Mouse (Mus musculus) natural killer cell, adult 2 months (primary cell): ENCODE results near the gene Ccl8.

Experiments
- DNase-seq, 2 experiments: peaks; one replicate each; pipeline ENCODE4 v3.0.0; 2022; ENCODE audit warnings: low spot score in 2 of 2

Ccl8 gene

GRCm38 (mm10) chr11:82114885-82115284 is at the start of gene Ccl8:
Gene Ccl8 (plus strand): TSS chr11:82115185.
- DNase-seq: no peak

DNA sequence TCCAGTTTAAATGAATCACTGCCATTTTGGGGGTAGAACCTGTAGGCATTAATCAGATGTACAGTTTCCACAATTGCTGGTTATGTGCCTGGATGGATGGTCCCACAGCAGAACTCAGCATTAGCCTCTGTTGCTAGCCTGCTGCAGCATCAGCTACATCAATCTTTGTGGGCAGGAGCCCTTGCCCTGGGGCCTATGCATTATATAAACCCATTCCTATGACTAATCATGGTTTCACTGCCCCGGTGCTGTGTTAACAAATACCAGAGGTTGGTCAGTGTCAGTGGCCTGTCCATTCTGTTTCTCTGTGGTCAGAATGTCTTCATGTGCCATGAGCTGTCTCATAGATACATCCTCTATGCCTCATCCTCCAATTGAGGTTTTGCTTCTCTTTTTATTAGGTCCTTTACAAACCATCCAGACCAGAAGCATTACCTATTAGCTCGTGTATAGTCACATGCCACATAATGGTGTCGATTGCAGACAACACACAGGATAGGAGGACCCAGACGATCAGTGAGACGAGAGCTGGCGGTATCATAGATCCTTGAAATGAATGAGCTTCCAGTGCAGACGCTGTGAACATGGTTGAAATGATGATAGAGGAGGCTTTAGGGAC is 47.9 kb upstream of the Ccl8 start:
- no peak for DNase-seq

DNA sequence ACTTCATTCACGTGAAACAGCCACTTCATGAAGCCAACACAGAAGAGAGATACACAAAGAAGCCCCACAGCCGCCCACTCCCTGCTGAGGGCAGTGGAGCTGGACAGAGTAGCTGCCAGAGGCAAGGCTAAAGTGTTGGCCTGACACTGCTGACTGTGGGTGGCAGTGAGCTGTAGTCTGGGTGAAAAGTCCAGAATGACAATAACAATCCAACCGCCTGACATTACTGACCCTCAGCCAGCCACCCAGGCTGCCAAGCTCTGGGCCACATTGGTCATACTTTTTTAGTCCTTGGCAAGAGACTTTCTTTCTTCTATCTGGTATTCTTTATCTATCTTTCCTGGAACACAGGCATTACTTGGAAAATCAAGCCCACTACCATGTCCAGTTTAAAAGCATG is 43.9 kb upstream of the Ccl8 start:
- no peak for DNase-seq

DNA sequence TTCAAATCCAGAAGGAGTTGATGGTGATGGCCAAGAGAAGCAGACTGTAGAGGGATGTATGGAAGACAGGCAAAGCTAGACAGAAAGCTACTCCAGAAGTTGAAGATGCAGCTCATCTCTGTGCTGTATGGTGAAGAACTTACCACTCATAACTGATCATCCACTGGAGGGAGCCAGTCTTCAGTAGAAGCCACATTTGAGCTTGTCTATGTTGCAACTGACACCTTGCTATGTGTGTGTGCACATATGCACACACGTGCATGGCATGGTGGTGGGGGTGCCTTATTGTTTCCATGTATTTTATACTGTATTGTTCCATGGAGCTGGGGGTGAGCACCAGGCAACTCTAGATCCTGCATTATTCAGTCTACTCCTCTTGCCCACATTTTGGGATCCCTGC is 42.6 kb upstream of the Ccl8 start:
- DNase-seq: no peak

GRCm38 (mm10) chr11:82072984-82073383 is 42.0 kb upstream of the Ccl8 start:
- no peak for DNase-seq

DNA sequence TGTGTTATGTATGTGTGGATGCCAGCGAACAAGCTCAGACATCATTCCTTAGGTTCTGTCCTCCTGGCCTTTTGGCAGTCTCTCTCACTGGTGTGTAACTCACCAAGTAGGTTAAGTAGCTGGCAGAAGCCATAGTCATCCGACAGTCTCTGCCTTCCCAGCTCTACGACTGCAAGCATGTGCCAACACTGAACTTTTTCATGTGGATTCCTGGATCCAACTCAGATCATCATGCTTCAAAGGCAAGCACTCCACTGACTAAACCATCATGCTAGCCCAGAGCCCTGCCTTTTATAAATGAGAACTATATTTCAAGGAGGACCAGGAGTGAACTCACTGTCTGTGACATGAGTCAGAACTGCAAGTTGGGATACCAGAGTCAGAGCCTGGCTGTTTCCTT is 41.3 kb upstream of the Ccl8 start:
- no peak for DNase-seq

- no peak for DNase-seq
Measured at GRCm38 (mm10) chr11:82077031-82077430, 38.0 kb upstream of the Ccl8 start.

DNA sequence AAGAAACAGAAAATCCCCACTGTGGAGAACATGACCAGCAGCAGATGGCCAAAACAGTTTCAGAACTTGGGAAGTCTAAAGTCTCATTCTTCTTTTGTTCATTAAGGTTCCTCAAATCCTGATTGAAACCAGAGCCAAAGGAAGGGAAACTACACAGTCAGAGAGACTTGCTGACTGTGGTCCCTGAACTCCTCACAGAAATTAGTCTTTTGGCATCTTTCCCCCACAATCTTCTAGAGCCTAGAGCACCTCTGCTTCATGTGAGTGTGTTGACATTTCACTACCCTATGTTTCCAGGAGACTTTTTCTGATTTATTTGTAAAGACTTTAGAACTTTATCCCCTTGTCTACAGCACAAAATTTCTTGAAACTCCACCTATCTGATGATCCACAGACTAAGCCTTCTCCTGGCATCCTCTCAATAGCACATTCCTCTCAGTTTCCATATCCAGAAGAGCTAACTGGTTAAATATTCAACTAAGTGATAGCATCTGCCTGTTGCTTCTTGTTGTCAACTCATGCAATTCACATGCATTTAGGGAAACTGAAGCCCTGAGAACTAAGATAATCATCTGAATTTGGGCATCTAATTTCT is 36.8 kb upstream of the Ccl8 start:
- no peak for DNase-seq

GRCm38 (mm10) chr11:82080865-82081264 is 34.1 kb upstream of the Ccl8 start:
- DNase-seq: no peak

DNA sequence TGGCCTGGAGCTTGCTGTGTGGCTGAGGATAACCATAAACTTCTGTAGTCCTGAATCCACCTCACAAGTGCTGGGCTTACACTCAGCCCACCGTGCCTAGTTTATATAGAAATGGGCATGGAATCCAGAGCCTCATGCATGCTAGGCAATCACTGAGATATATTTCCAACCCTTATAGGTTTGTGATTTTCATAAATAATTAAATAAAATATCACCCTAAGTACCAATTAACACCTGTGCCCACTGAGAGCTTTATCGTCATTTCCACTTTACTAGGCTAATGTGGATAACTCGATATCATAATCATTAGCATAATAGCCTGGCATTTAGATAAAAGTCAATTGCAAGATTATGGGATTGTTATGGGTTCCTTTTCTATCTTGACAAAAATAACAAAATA is 30.6 kb upstream of the Ccl8 start:
- no peak for DNase-seq

- no peak for DNase-seq
Measured at GRCm38 (mm10) chr11:82099511-82100323, 15.3 kb upstream of the Ccl8 start.

DNA sequence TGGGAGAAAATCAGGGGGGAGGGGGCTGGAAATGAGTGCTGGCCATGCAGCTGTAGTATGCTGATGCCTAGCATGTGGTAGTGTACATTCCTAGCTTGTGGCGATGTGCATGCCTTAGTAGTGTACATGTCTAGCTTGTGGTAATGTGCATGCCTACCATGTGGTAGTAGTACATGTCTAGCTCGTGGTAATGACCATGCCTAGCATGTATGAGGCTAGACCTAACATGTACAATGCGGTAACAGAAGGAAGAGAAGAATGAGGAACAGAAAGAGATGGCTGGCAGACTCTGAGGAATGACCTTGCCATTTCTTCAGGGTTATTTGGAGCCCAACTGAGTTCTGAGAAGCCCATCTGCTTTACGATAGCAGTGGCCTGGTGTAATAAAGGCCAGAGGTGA is 13.9 kb upstream of the Ccl8 start:
- no peak for DNase-seq

DNA sequence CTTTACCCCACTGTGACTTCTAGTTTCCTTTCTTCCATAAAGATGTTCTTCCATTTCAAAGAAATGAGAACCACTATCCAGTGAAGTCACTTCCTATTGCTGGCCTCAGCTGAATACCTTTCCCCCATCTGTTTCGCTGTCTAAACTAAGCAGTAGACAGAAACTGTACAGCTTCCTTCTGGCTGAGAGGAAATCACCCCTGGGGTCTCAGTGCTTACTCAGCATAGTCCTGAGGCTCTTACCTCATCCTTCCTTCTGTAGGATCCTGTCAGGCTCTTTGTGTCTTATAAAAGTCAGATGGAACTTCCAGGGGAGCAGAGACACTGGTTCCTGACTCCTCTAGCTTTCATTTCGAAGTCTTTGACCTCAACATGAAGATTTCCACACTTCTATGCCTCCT is 13.5 kb upstream of the Ccl8 start, which contains the start of gene Ccl12:
TSS of gene Ccl12 (plus strand) at position 317 of the 400 bp plus-strand sequence.
- DNase-seq: no peak

DNA sequence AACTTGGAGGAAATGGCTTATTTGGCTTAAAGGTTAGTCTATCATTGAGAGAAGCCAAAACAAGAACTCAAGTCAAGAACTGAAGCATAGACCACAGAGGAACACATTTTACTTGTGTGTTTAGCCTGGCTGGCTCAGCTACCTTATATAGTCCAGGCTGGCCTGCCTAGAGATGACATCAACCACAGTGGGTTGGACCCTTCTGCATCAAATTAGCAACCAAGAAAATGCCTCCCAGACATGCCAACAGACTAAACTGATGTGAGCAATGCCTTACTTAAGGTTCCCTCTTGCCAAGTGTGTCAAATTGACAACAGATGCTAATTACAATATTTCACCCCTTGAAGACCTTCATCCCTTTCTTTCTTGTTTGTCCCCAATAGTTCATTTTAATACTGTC is 5.4 kb upstream of the Ccl8 start:
- DNase-seq: no peak

- no peak for DNase-seq
Measured at GRCm38 (mm10) chr11:82110372-82111248, 4.4 kb upstream of the Ccl8 start.

DNA sequence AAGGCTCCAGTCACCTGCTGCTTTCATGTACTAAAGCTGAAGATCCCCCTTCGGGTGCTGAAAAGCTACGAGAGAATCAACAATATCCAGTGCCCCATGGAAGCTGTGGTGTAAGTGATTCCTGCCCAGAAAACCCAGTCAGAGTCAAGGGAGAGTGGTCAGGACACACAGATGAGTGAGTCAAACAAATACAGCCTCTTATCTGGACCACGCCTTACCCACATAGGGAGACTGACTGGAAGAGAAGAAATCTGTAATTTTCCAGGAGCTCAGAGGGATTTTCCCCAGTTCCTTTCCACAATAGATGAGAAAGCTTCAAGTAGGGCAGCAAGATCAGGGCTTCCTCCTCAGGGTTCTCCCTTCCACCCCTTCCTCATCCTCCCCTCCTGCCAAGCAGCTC is 1.1 kb downstream of the Ccl8 start:
- DNase-seq: no peak

DNA sequence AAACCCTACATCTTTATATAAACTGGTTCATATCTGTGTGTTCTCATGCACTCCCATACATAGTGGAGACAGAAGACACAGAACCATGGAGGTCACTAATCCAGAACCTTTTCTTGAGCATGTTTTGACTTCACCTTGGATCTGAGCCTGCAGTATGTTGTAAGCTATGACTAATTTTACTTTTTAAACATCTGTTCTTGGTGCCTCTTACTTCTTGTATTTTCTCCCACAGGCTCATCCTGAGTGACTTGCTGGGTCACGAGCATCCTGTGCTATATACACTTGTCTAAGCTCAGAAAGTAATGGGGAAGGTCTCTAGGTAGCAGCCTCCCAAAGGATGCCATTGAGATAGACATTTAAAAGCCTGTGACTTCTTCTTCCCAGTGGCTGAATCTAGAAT is 18.0 kb downstream of the Ccl8 start:
- DNase-seq: no peak

DNA sequence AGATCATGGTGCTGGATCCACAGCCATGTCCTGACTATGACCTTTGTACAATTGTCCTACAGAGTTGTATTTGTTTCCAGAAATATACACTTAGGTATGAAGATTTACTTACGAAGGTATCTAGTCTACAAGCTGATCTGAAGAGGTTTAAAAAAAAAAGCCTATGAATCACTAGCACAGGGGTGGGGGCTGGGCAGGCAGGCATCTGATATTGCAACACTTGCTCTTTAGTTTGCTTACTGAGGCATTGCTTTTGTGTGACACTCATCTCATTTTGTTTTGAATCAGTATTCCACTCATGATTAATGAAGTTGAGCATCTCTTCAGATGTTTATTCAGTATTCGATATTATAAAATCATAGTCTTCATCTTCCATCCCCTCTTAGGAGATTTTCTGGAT is 21.2 kb downstream of the Ccl8 start:
- DNase-seq: no peak

DNA sequence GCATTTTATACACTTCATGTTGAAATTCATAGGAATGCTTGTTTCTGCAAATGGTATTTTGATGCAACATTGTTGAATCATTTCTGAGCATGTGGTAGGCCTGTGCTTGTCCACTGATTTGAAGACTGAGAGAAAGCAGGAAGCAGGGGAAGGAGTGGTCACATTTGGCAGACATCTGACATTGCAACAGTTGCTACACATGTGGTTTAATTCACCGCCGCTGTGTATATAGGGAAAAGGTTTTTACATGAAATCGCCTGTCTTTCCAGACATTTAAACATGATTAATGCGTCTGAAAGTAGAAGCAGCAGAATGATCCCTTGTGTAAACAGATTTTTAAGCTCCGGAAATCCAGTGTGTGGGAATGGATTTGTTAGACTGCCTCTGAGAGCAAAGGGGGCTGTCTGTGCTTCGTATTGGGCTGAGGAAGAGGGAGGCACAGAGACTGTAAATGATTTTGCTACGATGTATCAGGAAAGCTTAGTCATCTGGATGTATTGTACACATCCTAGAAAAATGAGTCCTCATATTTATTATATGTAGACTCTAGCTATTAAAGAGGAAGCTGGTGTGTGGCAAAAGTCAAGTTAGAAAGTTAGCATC is 24.6 kb downstream of the Ccl8 start:
- no peak for DNase-seq

DNA sequence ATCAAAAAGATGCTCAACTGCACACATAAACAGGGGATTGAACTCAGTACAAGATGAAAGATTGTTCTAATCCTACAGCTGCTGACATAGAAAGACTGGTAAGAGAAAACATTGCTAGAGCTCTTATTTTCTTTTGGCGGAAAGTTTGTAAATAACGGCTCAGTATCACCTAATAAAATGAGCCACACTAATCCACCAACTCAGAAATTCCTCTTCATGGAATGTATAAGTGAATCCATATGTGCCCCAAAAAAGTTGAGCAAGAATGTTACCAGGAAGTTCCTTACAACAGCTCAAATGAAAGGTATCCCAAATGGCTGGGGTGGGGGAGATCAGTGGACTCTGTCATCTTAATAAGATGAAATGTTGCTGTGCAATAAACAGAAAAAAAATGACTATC is 44.1 kb downstream of the Ccl8 start:
- no peak for DNase-seq

DNA sequence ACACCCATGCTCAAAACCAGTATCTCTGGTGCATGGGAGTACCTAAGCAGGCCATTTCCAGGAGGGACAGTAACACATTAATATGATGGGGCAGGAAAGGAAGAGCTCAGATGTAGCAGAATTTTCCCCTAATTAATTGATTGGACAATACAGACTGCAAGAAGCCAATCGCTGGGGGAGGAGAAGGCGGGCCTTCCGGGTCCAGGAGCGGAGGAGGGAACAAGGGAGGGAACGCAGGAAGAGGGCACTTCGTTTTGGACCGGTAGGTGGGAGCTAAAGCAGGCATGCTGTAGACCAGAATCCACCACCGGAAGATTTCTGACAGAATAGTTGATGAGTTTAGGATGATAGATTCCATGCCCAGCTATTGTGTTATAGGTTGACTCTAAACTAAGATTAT is 48.3 kb downstream of the Ccl8 start:
- DNase-seq: no peak
